Mouse (Mus musculus): Measurements from ENCODE around the gene Fibcd1. TPM values are rescaled to one million over a fixed set of nuclear protein-coding genes. Genes with fewer than 3 reads are reported as not detected.

The Fibcd1 gene
- total and polyA plus RNA-seq, 2 experiments from 2014 or later: not detected

GRCm38 (mm10) chr2:31887030-31887429, 41.2 kb upstream of the Fibcd1 start, which contains the start of gene Lamc3:
Gene Lamc3, plus strand, starts transcription at chr2:31887291.
- no peaks in the 10 kb centered on the region for H3K36me3 ChIP-seq (replicated peaks; ENCODE audit: control insufficient read depth, insufficient read depth, low read length)
- peaks cover 86% of the 10 kb centered on the region for H3K27me3 ChIP-seq (ENCODE audit: control insufficient read depth, insufficient read depth, low read length)
- H3K4me1 ChIP-seq (ENCODE audit: control insufficient read depth, insufficient read depth): no peaks in the 10 kb centered on the region
- H3K4me3 ChIP-seq (ENCODE audit: low read depth, low read length): peak within 1 kb of the TSS; percentile 9; the same call in 1 of the 2 replicates
- whole genome bisulfite sequencing: 8% methylated on average over 26 of the region's 26 CpGs
- no peak within 1 kb of the TSS for H3K27ac ChIP-seq (ENCODE audit: low read depth)
- H3K9ac ChIP-seq (replicated peaks; ENCODE audit: low read depth, low read length): no peak within 1 kb of the TSS
- no peak for ATAC-seq (ENCODE audit: insufficient read depth, low read depth)
- DNase-seq (ENCODE audit: low spot score): no peak
- TF ChIP-seq EP300 (IDR thresholded peaks at IDR 0.05; ENCODE audit: low read depth): no peak
- TF ChIP-seq CTCF (IDR thresholded peaks at IDR 0.05; ENCODE audit: low read depth): peak; percentile 61
- H3K9me3 ChIP-seq (replicated peaks; ENCODE audit: control insufficient read depth, low read length): no peaks in the 10 kb centered on the region
- H3K4me2 ChIP-seq (ENCODE audit: low read depth, low read length): 0 out of 2 replicates have a peak within 1 kb of the TSS, but pooled peaks have one; percentile 11

GRCm38 (mm10) chr2:31884806-31885205, 39.0 kb upstream of the Fibcd1 start:
- H3K27ac ChIP-seq (ENCODE audit: low read depth): no peak overlapping the region
- H3K36me3 ChIP-seq (replicated peaks; ENCODE audit: control insufficient read depth, insufficient read depth, low read length): no peaks in the 10 kb centered on the region
- no peak overlapping the region for H3K9ac ChIP-seq (replicated peaks; ENCODE audit: low read depth, low read length)
- H3K4me2 ChIP-seq (ENCODE audit: low read depth, low read length): no peak overlapping the region
- H3K9me3 ChIP-seq (replicated peaks; ENCODE audit: control insufficient read depth, low read length): no peaks in the 10 kb centered on the region
- ATAC-seq (ENCODE audit: insufficient read depth, low read depth) (no peak), DNase-seq (ENCODE audit: low spot score) (no peak)
- no peak overlapping the region for H3K4me3 ChIP-seq (ENCODE audit: low read depth, low read length)
- 21% methylated on average over 6 of the region's 6 CpGs for WGBS
- no peak for TF ChIP-seq EP300 (IDR thresholded peaks at IDR 0.05; ENCODE audit: low read depth)
- TF ChIP-seq CTCF (IDR thresholded peaks at IDR 0.05; ENCODE audit: low read depth): peak; percentile 61
- H3K27me3 ChIP-seq (ENCODE audit: control insufficient read depth, insufficient read depth, low read length): peaks cover 89% of the 10 kb centered on the region
- H3K4me1 ChIP-seq (ENCODE audit: control insufficient read depth, insufficient read depth): no peaks in the 10 kb centered on the region

GRCm38 (mm10) chr2:31883061-31883460, 37.3 kb upstream of the Fibcd1 start:
- H3K4me2 ChIP-seq (ENCODE audit: low read depth, low read length): no peak overlapping the region
- no peak overlapping the region for H3K4me3 ChIP-seq (ENCODE audit: low read depth, low read length)
- H3K27me3 ChIP-seq (ENCODE audit: control insufficient read depth, insufficient read depth, low read length): peaks cover 81% of the 10 kb centered on the region
- 18% methylated on average over 4 of the region's 4 CpGs for WGBS
- H3K27ac ChIP-seq (ENCODE audit: low read depth): no peak overlapping the region
- H3K4me1 ChIP-seq (ENCODE audit: control insufficient read depth, insufficient read depth): no peaks in the 10 kb centered on the region
- ATAC-seq (ENCODE audit: insufficient read depth, low read depth) (no peak), DNase-seq (ENCODE audit: low spot score) (no peak)
- no peak overlapping the region for H3K9ac ChIP-seq (replicated peaks; ENCODE audit: low read depth, low read length)
- H3K9me3 ChIP-seq (replicated peaks; ENCODE audit: control insufficient read depth, low read length): no peaks in the 10 kb centered on the region
- no peaks in the 10 kb centered on the region for H3K36me3 ChIP-seq (replicated peaks; ENCODE audit: control insufficient read depth, insufficient read depth, low read length)
- no peak for TF ChIP-seq CTCF (IDR thresholded peaks at IDR 0.05; ENCODE audit: low read depth)
- TF ChIP-seq EP300 (IDR thresholded peaks at IDR 0.05; ENCODE audit: low read depth): no peak

- no peak overlapping the region for H3K4me3 ChIP-seq (ENCODE audit: low read depth, low read length)
- WGBS: 10% methylated on average over 14 of the region's 14 CpGs
- H3K27ac ChIP-seq (ENCODE audit: low read depth): no peak overlapping the region
- no peak overlapping the region for H3K9ac ChIP-seq (replicated peaks; ENCODE audit: low read depth, low read length)
- no peaks in the 10 kb centered on the region for H3K4me1 ChIP-seq (ENCODE audit: control insufficient read depth, insufficient read depth)
- no peak for TF ChIP-seq EP300 (IDR thresholded peaks at IDR 0.05; ENCODE audit: low read depth)
- no peak for TF ChIP-seq CTCF (IDR thresholded peaks at IDR 0.05; ENCODE audit: low read depth)
- no peaks in the 10 kb centered on the region for H3K36me3 ChIP-seq (replicated peaks; ENCODE audit: control insufficient read depth, insufficient read depth, low read length)
- no peaks in the 10 kb centered on the region for H3K9me3 ChIP-seq (replicated peaks; ENCODE audit: control insufficient read depth, low read length)
- H3K4me2 ChIP-seq (ENCODE audit: low read depth, low read length): no peak overlapping the region
- no peak for ATAC-seq (ENCODE audit: insufficient read depth, low read depth)
- DNase-seq (ENCODE audit: low spot score): no peak
- H3K27me3 ChIP-seq (ENCODE audit: control insufficient read depth, insufficient read depth, low read length): peaks cover 69% of the 10 kb centered on the region
These were observed 35.1 kb upstream of the Fibcd1 start for GRCm38 (mm10) chr2:31880868-31881267.

GRCm38 (mm10) chr2:31878610-31879009, 32.8 kb upstream of the Fibcd1 start:
- 67% methylated on average over 17 of the region's 17 CpGs for WGBS
- peaks cover 56% of the 10 kb centered on the region for H3K27me3 ChIP-seq (ENCODE audit: control insufficient read depth, insufficient read depth, low read length)

GRCm38 (mm10) chr2:31876446-31876845, 30.6 kb upstream of the Fibcd1 start:
- TF ChIP-seq CTCF (IDR thresholded peaks at IDR 0.05; ENCODE audit: low read depth): no peak
- DNase-seq (ENCODE audit: low spot score): no peak
- H3K9me3 ChIP-seq (replicated peaks; ENCODE audit: control insufficient read depth, low read length): no peaks in the 10 kb centered on the region
- 20% methylated on average over 12 of the region's 12 CpGs for WGBS
- no peak overlapping the region for H3K9ac ChIP-seq (replicated peaks; ENCODE audit: low read depth, low read length)
- no peak for ATAC-seq (ENCODE audit: insufficient read depth, low read depth)
- no peak overlapping the region for H3K4me3 ChIP-seq (ENCODE audit: low read depth, low read length)
- no peaks in the 10 kb centered on the region for H3K4me1 ChIP-seq (ENCODE audit: control insufficient read depth, insufficient read depth)
- H3K27ac ChIP-seq (ENCODE audit: low read depth): no peak overlapping the region
- no peak overlapping the region for H3K4me2 ChIP-seq (ENCODE audit: low read depth, low read length)
- H3K36me3 ChIP-seq (replicated peaks; ENCODE audit: control insufficient read depth, insufficient read depth, low read length): no peaks in the 10 kb centered on the region
- H3K27me3 ChIP-seq (ENCODE audit: control insufficient read depth, insufficient read depth, low read length): peaks cover 38% of the 10 kb centered on the region

More at GRCm38 (mm10) chr2:31878610-31879009, 32.8 kb upstream of the Fibcd1 start:
- H3K9ac ChIP-seq (replicated peaks; ENCODE audit: low read depth, low read length): no peak overlapping the region
- H3K27ac ChIP-seq (ENCODE audit: low read depth): no peak overlapping the region
- TF ChIP-seq EP300 (IDR thresholded peaks at IDR 0.05; ENCODE audit: low read depth): no peak
- no peak for TF ChIP-seq CTCF (IDR thresholded peaks at IDR 0.05; ENCODE audit: low read depth)
- H3K4me1 ChIP-seq (ENCODE audit: control insufficient read depth, insufficient read depth): no peaks in the 10 kb centered on the region
- no peaks in the 10 kb centered on the region for H3K9me3 ChIP-seq (replicated peaks; ENCODE audit: control insufficient read depth, low read length)
- H3K4me2 ChIP-seq (ENCODE audit: low read depth, low read length): no peak overlapping the region
- H3K4me3 ChIP-seq (ENCODE audit: low read depth, low read length): no peak overlapping the region
- DNase-seq (ENCODE audit: low spot score) (no peak), ATAC-seq (ENCODE audit: insufficient read depth, low read depth) (no peak)
- H3K36me3 ChIP-seq (replicated peaks; ENCODE audit: control insufficient read depth, insufficient read depth, low read length): no peaks in the 10 kb centered on the region
